Mouse (Mus musculus): Measurements from ENCODE around the gene Gpr137. TPM values are rescaled to one million over a fixed set of nuclear protein-coding genes. Genes with fewer than 3 reads are reported as not detected.

The Gpr137 gene
- polyA plus RNA-seq, 1 experiment from 2014 or later, result 20.8 TPM

DNA sequence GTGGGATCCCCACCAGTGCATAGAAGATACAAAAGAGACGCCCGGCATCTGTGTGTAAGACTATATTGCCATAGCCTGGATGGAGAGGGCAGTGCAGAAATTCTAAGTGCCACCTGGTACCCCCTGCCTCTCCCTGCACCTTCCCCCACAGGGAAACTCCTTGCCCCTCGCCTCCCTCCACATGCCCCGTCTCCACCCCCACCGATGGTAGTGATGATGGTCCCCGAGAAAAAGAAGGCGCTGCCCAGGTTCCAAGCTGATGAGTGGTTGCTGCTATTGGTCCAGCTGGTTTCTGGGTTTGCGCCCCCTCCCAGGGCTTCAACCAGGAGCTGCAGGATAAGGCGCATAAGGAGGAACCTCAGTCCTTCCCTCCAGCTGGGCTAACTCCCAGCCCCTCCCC lies 14.2 kb downstream of the Gpr137 start:
- H3K9ac ChIP-seq (ENCODE audit: low read length), result no peak overlapping the region
- H3K9me3 ChIP-seq (ENCODE audit: control insufficient read depth, low read length), result peaks cover 5% of the 10 kb centered on the region; the same call in 1 of the 2 replicates
- WGBS, result 13% methylated on average over 9 of the region's 9 CpGs
- no peak for ATAC-seq (ENCODE audit: insufficient number of reproducible peaks, insufficient read depth, low FRiP score, low read depth)
- no peak overlapping the region for H3K4me2 ChIP-seq (ENCODE audit: low read length)
- peaks cover 2 to 24% of the 10 kb centered on the region in 2 experiments; a peak in 3 of 4 replicates for H3K4me1 ChIP-seq (ENCODE audit: control insufficient read depth in 2 of 2, insufficient read depth in 2 of 2, low read length in 2 of 2)
- peaks cover 78% of the 10 kb centered on the region for H3K27me3 ChIP-seq (ENCODE audit: control insufficient read depth, insufficient read depth, low read length)
- no peak overlapping the region for H3K27ac ChIP-seq (replicated peaks in 1 of 2; ENCODE audit: control insufficient read depth in 1 of 2, insufficient read depth in 1 of 2, low read depth in 2 of 2, low read length in 2 of 2)
- no peak overlapping the region for H3K4me3 ChIP-seq (ENCODE audit: control insufficient read depth in 1 of 2, insufficient read depth in 1 of 2, low read depth in 1 of 2, low read length in 2 of 2)
- no peaks in the 10 kb centered on the region for H3K36me3 ChIP-seq (ENCODE audit: control insufficient read depth, insufficient read depth, low read length)

DNA sequence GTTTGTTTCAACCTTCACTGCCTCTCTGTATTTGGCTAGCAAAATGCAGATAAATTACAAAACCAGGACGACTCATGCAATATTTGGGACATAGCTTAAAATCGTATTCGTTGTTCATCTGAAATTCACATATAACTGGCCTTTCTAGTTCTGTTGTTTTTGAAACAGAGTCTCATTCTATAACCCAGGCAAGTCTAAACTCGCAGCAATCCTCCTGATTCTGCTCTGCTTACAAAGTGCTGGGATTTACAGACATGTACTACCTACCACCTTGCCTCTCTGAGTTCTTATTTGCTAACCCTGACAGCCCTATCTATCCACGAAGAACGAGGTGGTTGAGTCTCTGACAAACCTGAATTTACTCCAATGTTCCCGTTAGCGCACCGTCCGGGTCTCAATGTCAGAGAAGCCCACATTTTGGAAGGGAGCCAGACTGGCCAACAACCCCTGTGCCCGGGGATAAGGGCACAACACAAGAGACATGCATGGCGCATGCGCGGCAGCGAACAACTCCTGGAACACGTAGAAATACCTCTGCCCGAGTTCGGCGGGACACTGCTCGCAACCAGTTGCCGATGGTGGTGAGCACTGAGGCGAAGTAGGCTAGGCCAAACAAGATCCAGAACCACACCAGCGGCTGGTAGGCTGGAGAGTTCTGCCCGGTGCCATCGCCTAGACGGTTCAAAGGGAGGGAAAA lies 15.6 kb downstream of the Gpr137 start:
- Histone ChIP-seq H3K9me3 (ENCODE audit: control insufficient read depth, low read length) (peaks cover 5% of the 10 kb centered on the region; the same call in 1 of the 2 replicates), H3K27me3 (ENCODE audit: control insufficient read depth, insufficient read depth, low read length) (peaks cover 64% of the 10 kb centered on the region), H3K4me3 (ENCODE audit: control insufficient read depth in 1 of 2, insufficient read depth in 1 of 2, low read depth in 1 of 2, low read length in 2 of 2) (peak overlapping the region; percentile 12 to 24; a peak in 2 of 4 replicates), H3K36me3 (ENCODE audit: control insufficient read depth, insufficient read depth, low read length) (no peaks in the 10 kb centered on the region), H3K9ac (ENCODE audit: low read length) (peak overlapping the region; percentile 21; the same call in 1 of the 2 replicates), H3K4me2 (ENCODE audit: low read length) (peak overlapping the region; percentile 58), H3K27ac (replicated peaks in 1 of 2; ENCODE audit: control insufficient read depth in 1 of 2, insufficient read depth in 1 of 2, low read depth in 2 of 2, low read length in 2 of 2) (no peak overlapping the region), H3K4me1 (ENCODE audit: control insufficient read depth in 2 of 2, insufficient read depth in 2 of 2, low read length in 2 of 2) (peaks cover 8 to 33% of the 10 kb centered on the region in 2 experiments)
- ATAC-seq (ENCODE audit: insufficient number of reproducible peaks, insufficient read depth, low FRiP score, low read depth), result no peak
- 20% methylated on average over 26 of the region's 26 CpGs for WGBS

GRCm38 (mm10) chr19:6925611-6926329 lies 16.5 kb downstream of the Gpr137 start:
- Histone ChIP-seq H3K9me3 (ENCODE audit: control insufficient read depth, low read length) (peaks cover 5% of the 10 kb centered on the region; the same call in 1 of the 2 replicates), H3K27me3 (ENCODE audit: control insufficient read depth, insufficient read depth, low read length) (peaks cover 55% of the 10 kb centered on the region), H3K36me3 (ENCODE audit: control insufficient read depth, insufficient read depth, low read length) (no peaks in the 10 kb centered on the region), H3K9ac (ENCODE audit: low read length) (no peak overlapping the region), H3K27ac (replicated peaks in 1 of 2; ENCODE audit: control insufficient read depth in 1 of 2, insufficient read depth in 1 of 2, low read depth in 2 of 2, low read length in 2 of 2) (no peak overlapping the region), H3K4me3 (ENCODE audit: control insufficient read depth in 1 of 2, insufficient read depth in 1 of 2, low read depth in 1 of 2, low read length in 2 of 2) (no peak overlapping the region), H3K4me2 (ENCODE audit: low read length) (no peak overlapping the region; the same call in 1 of the 2 replicates), H3K4me1 (ENCODE audit: control insufficient read depth in 2 of 2, insufficient read depth in 2 of 2, low read length in 2 of 2) (peaks cover 8 to 34% of the 10 kb centered on the region in 2 experiments)
- ATAC-seq (ENCODE audit: insufficient number of reproducible peaks, insufficient read depth, low FRiP score, low read depth), result no peak
- 16% methylated on average over 37 of the region's 40 CpGs for WGBS

DNA sequence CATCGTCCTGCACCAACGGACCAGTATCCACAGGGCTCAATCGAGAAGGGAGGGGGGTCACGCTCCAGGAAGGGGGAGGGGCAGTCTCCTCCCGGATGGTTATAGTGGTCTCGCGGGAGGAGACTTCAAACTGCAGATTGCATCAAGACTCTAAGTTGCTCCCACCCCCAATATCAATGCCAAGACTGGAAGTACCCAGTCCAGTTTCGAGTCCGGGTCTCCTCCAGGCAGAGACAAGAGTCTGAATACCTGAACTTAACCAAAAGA lies 17.0 kb downstream of the Gpr137 start, which contains the start of gene Catsperz:
TSS of gene Catsperz (minus strand) at position 74 of the 267 bp plus-strand sequence.
- WGBS, result 5% methylated on average over 9 of the region's 9 CpGs

GRCm38 (mm10) chr19:6924461-6925306 lies 17.6 kb downstream of the Gpr137 start:
- no peak for ATAC-seq (ENCODE audit: insufficient number of reproducible peaks, insufficient read depth, low FRiP score, low read depth)
- no peak overlapping the region for H3K9ac ChIP-seq (ENCODE audit: low read length)
- H3K36me3 ChIP-seq (ENCODE audit: control insufficient read depth, insufficient read depth, low read length), result peaks cover 4% of the 10 kb centered on the region; the same call in 1 of the 2 replicates
- H3K4me1 ChIP-seq (ENCODE audit: control insufficient read depth in 2 of 2, insufficient read depth in 2 of 2, low read length in 2 of 2), result peaks cover 16 to 45% of the 10 kb centered on the region in 2 experiments
- peak overlapping the region in 1 of 2 experiments; percentile 23; a peak in 2 of 4 replicates for H3K4me3 ChIP-seq (ENCODE audit: control insufficient read depth in 1 of 2, insufficient read depth in 1 of 2, low read depth in 1 of 2, low read length in 2 of 2)
- peaks cover 47% of the 10 kb centered on the region for H3K27me3 ChIP-seq (ENCODE audit: control insufficient read depth, insufficient read depth, low read length)
- peak overlapping the region; percentile 57 for H3K4me2 ChIP-seq (ENCODE audit: low read length)
- peaks cover 5% of the 10 kb centered on the region; the same call in 1 of the 2 replicates for H3K9me3 ChIP-seq (ENCODE audit: control insufficient read depth, low read length)
- WGBS, result 4% methylated on average over 39 of the region's 39 CpGs
- no peak overlapping the region for H3K27ac ChIP-seq (replicated peaks in 1 of 2; ENCODE audit: control insufficient read depth in 1 of 2, insufficient read depth in 1 of 2, low read depth in 2 of 2, low read length in 2 of 2)

More for the DNA sequence above, 17.0 kb downstream of the Gpr137 start, which contains the start of gene Catsperz:
- peaks cover 5% of the 10 kb centered on the region; the same call in 1 of the 2 replicates for H3K9me3 ChIP-seq (ENCODE audit: control insufficient read depth, low read length)
- no peak for ATAC-seq (ENCODE audit: insufficient number of reproducible peaks, insufficient read depth, low FRiP score, low read depth)
- H3K27me3 ChIP-seq (ENCODE audit: control insufficient read depth, insufficient read depth, low read length), result peaks cover 51% of the 10 kb centered on the region
- peaks cover 11 to 39% of the 10 kb centered on the region in 2 experiments for H3K4me1 ChIP-seq (ENCODE audit: control insufficient read depth in 2 of 2, insufficient read depth in 2 of 2, low read length in 2 of 2)
- H3K27ac ChIP-seq (replicated peaks in 1 of 2; ENCODE audit: control insufficient read depth in 1 of 2, insufficient read depth in 1 of 2, low read depth in 2 of 2, low read length in 2 of 2), result no peak within 1 kb of the TSS
- peak within 1 kb of the TSS in 1 of 2 experiments; percentile 23; a peak in 2 of 4 replicates for H3K4me3 ChIP-seq (ENCODE audit: control insufficient read depth in 1 of 2, insufficient read depth in 1 of 2, low read depth in 1 of 2, low read length in 2 of 2)
- no peaks in the 10 kb centered on the region for H3K36me3 ChIP-seq (ENCODE audit: control insufficient read depth, insufficient read depth, low read length)
- no peak within 1 kb of the TSS for H3K9ac ChIP-seq (ENCODE audit: low read length)
- peak within 1 kb of the TSS; percentile 57 for H3K4me2 ChIP-seq (ENCODE audit: low read length)

DNA sequence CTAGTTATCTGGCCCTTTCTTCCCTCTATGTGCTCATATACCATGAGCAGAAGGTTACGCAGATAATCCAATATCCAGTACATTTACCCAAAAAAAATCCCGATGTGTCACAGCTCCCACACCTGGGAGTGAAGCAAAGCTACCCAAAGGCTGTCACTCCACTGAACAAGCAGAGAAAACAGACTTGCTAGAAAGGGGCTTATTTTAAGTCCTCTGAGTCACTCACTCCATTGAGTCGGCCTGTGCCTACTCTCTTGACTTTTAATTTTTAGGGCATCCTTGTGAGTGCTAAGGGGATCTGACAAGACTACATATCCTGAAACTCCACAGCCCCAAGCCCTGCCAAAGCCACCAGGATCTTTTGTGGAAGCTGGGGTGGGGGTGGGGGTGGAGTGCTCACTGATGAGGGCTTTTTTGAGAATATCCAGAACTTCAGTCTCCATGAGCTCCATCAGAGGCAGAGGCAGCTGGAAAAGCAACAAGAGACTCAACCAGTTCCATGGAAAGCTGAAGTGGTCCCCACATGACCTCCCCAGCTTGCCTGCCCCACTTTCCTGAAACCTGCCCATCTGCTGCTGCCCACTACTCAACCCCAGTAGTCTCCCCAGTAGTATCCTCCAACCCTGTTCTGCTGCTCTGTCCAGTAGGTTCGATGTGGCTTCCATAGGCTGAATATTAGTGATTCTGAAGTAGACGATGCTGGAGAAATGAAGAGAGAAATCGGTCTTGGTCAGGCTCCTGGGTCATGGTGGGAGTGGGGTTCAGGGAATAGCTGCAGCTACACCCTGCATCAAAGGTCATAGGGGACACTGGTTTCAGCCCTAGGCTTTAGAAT lies 19.2 kb downstream of the Gpr137 start:
- Histone ChIP-seq H3K4me2 (ENCODE audit: low read length) (peak overlapping the region; percentile 85), H3K9ac (ENCODE audit: low read length) (peak overlapping the region; percentile 74), H3K36me3 (ENCODE audit: control insufficient read depth, insufficient read depth, low read length) (peaks cover 12% of the 10 kb centered on the region), H3K27me3 (ENCODE audit: control insufficient read depth, insufficient read depth, low read length) (peaks cover 36% of the 10 kb centered on the region), H3K4me3 (ENCODE audit: control insufficient read depth in 1 of 2, insufficient read depth in 1 of 2, low read depth in 1 of 2, low read length in 2 of 2) (peak overlapping the region; percentile 46 to 80; a peak in 3 of 4 replicates), H3K27ac (replicated peaks in 1 of 2; ENCODE audit: control insufficient read depth in 1 of 2, insufficient read depth in 1 of 2, low read depth in 2 of 2, low read length in 2 of 2) (peak overlapping the region; percentile 87 to 90), H3K4me1 (ENCODE audit: control insufficient read depth in 2 of 2, insufficient read depth in 2 of 2, low read length in 2 of 2) (peaks cover 16 to 48% of the 10 kb centered on the region in 2 experiments), H3K9me3 (ENCODE audit: control insufficient read depth, low read length) (peaks cover 5% of the 10 kb centered on the region; the same call in 1 of the 2 replicates)
- 62% methylated on average over 6 of the region's 6 CpGs for WGBS
- ATAC-seq (ENCODE audit: insufficient number of reproducible peaks, insufficient read depth, low FRiP score, low read depth), result no peak

All from heart, embryonic 14.5 days (tissue).